Mouse (Mus musculus) heart, adult 2 months (tissue): ENCODE results near the gene 1700001L19Rik.

Source experiments
- CTCF ChIP-seq: fragments of 200-600 bp; IDR thresholded peaks from 2 replicates; pipeline ENCODE4 v1.8.1; 2022; ENCODE audit warnings: antibody characterized with exemption, mild to moderate bottlenecking, moderate library complexity
- EP300 ChIP-seq: fragments of 200-500 bp; IDR thresholded peaks from 2 replicates; pipeline ENCODE4 v1.6.1; 2011; ENCODE audit warnings: low read depth, low read length, control low read depth; ENCODE audit not compliant: insufficient read depth

GRCm38 (mm10) chr13:68581086-68581740, 16.0 kb upstream of the 1700001L19Rik start:
- no peak for TF ChIP-seq EP300
- no peak for TF ChIP-seq CTCF
